Mouse (Mus musculus): Measurements from ENCODE around the gene Polr2f. TPM values are rescaled to one million over a fixed set of nuclear protein-coding genes. Genes with fewer than 3 reads are reported as not detected.

The Polr2f gene
- polyA plus RNA-seq (2012; ENCODE audit: insufficient read depth, insufficient read length, missing spikeins): 173 and 185 TPM in 2 replicates

DNA sequence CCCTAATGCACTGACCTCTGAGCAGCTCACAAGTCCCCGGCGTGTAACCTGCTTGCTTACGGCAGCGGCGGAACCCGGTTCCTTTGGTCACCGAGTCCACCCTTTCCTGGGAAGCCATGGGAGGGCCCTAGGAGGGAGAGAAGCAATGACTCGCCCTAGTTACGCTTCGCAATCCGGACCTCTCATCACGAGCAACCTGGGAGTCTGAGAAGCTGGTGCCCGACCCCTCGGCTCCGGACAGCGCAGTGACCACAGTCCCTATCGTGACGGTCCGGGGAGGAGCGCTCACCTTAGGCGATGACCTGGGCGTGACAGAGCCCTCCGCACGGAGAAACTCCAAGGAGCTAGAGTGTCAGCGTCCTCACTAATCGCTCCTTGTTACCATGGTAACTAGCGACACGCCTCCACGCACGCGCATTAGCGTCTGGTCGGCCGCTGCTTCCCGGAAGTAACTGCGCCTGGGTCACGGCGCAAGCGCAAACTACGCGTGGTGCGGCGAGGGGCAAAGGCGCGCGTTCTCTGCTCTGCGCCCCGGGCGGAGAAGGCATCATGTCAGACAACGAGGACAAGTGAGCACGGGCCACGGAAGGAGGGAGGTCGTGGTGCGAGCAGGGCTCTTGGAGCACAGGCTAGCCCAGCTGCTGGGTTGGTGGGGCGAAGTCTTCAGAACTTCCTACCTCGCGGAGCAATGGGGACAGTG lies at the start of gene Polr2f, which contains the start of gene 1700088E04Rik:
TSS of gene Polr2f (plus strand) at position 144 of the 700 bp plus-strand sequence.
TSS of gene 1700088E04Rik (minus strand) at position 388 of the 700 bp plus-strand sequence.
- Histone ChIP-seq H3K4me3 (ENCODE audit: insufficient read depth, low read depth, low read length) (peak within 1 kb of the TSS; percentile 94), H3K4me1 (ENCODE audit: control insufficient read depth, insufficient read depth, insufficient read length, low read length) (no peaks in the 10 kb centered on the region), H3K27ac (replicated peaks; ENCODE audit: low read depth, low read length) (peak within 1 kb of the TSS; percentile 39; the same call in 1 of the 2 replicates)

DNA sequence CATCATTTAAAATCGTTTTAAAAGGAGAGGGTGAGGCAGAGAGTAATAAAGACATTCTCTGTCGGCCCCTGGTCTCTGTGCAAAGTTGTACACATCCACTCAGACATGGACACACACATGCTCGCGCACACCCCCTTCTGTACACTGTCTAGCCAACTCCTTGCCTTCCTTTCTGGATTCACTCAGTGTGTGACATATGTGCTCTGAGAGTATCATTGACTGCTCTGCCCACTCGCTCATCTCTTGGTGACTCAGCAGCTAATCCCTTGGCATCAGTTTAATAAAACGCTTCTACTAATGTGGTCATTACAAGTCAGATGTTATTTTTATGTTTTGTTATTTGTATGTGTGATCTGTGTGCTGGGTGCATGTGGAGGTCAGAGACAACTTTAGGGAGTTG lies 48.5 kb upstream of the Polr2f start:
- H3K27ac ChIP-seq (replicated peaks; ENCODE audit: low read depth, low read length): no peak overlapping the region
- H3K4me3 ChIP-seq (ENCODE audit: insufficient read depth, low read depth, low read length): no peak overlapping the region
- H3K4me1 ChIP-seq (ENCODE audit: control insufficient read depth, insufficient read depth, insufficient read length, low read length): 0 out of 2 replicates have a peak, but pooled peaks cover under 1% of the 10 kb centered on the region

DNA sequence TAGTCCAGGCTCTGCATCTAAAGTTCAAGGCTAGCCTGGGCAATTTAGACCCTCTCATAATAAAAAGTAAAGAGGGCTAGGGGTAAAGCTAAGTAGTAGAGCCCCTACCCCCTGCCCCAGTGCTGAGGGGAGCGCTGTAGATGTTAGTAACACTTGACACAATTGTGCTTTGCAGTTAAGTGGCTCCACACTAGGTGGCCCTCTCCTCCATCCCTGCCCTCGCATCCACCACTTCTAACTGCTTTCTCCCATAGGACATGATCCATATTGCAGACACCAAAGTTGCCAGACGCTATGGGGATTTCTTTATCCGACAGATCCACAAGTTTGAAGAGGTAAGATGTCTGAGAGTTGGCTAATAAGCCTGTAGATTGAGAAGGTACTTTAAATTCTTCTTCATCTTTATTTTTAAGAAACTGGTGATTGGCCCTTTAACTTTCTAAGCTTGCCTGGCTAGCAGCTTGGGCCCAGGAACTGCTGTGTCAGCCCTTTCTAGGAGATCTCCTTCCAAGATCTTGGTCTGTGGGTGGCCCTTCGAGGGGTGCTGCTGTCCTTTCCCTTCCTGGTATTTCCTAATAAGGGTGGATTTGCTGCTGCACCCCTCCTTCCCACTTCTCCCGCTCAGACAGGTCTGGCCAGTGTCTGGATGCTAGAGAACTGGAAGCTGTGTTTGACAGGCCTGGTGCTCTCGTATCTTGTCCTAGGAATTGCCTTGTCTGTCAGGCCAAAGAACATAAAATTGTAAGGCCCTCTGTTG lies 47.5 kb upstream of the Polr2f start:
- H3K27ac ChIP-seq (replicated peaks; ENCODE audit: low read depth, low read length): no peak overlapping the region
- peaks cover 9% of the 10 kb centered on the region for H3K4me1 ChIP-seq (ENCODE audit: control insufficient read depth, insufficient read depth, insufficient read length, low read length)
- H3K4me3 ChIP-seq (ENCODE audit: insufficient read depth, low read depth, low read length): no peak overlapping the region

DNA sequence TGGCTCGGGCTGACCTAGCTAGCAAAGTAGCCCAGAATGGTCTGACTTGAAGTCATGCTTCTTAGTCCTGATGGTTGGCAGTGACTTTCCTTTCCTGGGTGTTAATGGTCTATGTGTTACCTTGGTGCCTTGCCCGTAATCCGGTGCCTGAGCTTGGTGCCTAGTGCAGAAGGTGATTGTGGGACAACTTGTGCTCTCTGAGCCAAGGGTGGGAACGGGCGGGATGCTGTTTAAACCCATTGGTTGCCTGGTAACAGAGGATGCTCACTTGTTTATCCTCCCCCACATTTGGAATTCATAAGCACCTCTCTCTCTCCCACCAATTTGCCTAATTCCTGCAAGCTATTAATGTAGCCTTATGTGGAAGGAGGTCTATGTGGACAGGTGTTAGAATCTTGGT lies 45.3 kb upstream of the Polr2f start:
- Histone ChIP-seq H3K4me1 (ENCODE audit: control insufficient read depth, insufficient read depth, insufficient read length, low read length) (peaks cover 14% of the 10 kb centered on the region), H3K4me3 (ENCODE audit: insufficient read depth, low read depth, low read length) (no peak overlapping the region), H3K27ac (replicated peaks; ENCODE audit: low read depth, low read length) (no peak overlapping the region)

DNA sequence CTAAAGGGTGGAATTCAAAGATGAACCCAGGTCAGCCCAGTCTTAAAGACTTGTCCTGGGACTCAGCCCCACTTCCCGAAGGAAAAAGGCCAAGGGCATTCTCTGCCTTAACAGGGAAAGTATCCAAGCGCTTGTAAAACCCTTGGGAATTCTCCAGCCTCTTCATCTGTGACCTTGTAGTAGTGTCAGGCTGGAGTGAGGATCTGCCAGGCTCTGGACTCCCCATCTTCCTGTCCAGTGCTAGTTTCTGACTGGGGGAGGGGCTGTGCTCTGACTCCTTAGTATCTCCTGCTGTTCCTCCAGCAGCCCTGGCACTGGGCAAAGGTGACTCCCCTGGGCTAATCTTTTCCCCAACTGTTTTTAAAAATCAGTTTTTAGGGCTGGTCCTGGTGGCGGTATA lies 44.3 kb upstream of the Polr2f start:
- peak overlapping the region; percentile 55; the same call in 1 of the 2 replicates for H3K27ac ChIP-seq (replicated peaks; ENCODE audit: low read depth, low read length)

DNA sequence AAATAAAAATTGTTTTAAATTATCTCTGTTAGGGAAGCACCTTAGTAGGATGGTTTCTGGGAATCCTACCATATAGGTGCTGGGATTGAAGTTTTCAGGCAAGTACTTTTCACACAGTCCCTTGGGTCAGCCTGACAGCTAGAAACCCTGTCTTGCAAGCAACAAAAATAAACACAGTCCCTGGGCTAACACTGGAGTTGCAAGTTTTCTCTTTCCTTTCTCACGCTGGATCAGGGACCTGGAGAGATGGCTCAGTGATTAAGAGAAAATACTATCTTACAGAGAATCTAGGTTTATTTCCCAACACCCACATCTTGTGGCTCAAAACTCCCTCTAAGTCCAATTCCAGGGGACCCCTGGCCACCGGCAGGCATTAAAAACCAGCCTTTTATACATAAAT lies 43.7 kb upstream of the Polr2f start:
- Histone ChIP-seq H3K4me1 (ENCODE audit: control insufficient read depth, insufficient read depth, insufficient read length, low read length) (peaks cover 14% of the 10 kb centered on the region), H3K27ac (replicated peaks; ENCODE audit: low read depth, low read length) (peak overlapping the region; percentile 88), H3K4me3 (ENCODE audit: insufficient read depth, low read depth, low read length) (no peak overlapping the region)

More for the DNA sequence above, 44.3 kb upstream of the Polr2f start:
- peaks cover 14% of the 10 kb centered on the region for H3K4me1 ChIP-seq (ENCODE audit: control insufficient read depth, insufficient read depth, insufficient read length, low read length)
- no peak overlapping the region for H3K4me3 ChIP-seq (ENCODE audit: insufficient read depth, low read depth, low read length)

DNA sequence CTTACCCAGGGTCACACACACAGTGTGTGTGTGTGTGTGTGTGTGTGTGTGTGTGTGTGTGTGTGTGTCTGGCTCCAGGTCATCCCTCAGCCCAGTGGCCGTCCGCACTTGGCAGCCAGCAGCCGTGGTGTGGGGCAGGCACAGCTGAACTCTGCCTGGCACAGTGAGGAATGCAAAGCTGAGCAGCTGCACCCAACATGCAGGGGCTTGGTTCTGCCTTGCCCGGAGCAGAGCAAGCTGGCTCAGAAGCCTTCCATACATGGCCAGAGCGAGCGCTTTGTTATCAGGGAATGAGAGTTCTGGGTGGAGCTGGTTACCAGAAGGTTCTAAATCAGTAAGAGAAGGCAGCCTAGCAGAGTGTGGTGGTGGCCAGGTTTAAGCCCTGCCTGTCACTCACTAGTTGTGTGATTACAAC lies 43.2 kb upstream of the Polr2f start:
- peaks cover 14% of the 10 kb centered on the region for H3K4me1 ChIP-seq (ENCODE audit: control insufficient read depth, insufficient read depth, insufficient read length, low read length)
- H3K27ac ChIP-seq (replicated peaks; ENCODE audit: low read depth, low read length): peak overlapping the region; percentile 88
- H3K4me3 ChIP-seq (ENCODE audit: insufficient read depth, low read depth, low read length): no peak overlapping the region

DNA sequence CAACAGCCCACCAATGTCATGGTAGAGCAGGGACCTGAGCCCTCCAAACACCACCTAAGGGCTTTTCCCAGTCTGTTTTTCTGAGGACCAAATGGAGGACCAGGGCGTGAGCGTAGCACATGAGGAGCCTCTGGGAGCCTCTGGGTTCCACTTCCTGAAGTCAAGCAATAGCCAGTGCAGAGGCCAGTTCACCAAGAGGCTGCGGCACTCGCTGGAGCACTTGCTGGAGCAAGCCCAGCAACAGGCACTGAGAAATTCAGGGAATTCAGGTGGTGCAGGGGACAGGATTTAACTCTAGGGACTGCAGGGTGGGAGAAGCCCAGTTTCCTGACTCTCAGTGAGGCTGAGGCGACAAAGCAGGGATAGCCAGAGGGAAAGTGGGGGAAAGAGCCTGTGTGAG lies 42.6 kb upstream of the Polr2f start:
- Histone ChIP-seq H3K27ac (replicated peaks; ENCODE audit: low read depth, low read length) (peak overlapping the region; percentile 88), H3K4me3 (ENCODE audit: insufficient read depth, low read depth, low read length) (no peak overlapping the region), H3K4me1 (ENCODE audit: control insufficient read depth, insufficient read depth, insufficient read length, low read length) (peaks cover 14% of the 10 kb centered on the region)

DNA sequence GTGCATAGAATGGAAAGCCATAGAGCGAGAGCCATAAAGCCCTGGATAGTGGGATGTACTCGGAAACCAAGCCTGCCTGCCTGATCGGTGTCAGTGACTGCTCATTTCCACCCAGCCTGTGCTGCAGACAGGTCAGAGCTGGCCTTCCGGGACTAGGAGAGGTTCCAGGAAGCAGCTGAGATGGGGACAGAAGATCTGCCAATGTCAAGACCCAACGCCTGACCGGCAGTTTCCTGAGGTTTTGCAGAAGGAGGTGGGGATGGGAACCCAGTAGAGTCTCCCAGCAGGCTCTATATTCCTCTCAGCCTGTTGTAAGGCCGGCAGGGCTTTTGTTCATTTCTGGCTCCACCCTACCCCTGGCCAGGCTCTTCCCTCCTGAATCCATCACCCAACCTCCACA lies 41.9 kb upstream of the Polr2f start:
- Histone ChIP-seq H3K27ac (replicated peaks; ENCODE audit: low read depth, low read length) (peak overlapping the region; percentile 88), H3K4me1 (ENCODE audit: control insufficient read depth, insufficient read depth, insufficient read length, low read length) (peaks cover 14% of the 10 kb centered on the region), H3K4me3 (ENCODE audit: insufficient read depth, low read depth, low read length) (no peak overlapping the region)

DNA sequence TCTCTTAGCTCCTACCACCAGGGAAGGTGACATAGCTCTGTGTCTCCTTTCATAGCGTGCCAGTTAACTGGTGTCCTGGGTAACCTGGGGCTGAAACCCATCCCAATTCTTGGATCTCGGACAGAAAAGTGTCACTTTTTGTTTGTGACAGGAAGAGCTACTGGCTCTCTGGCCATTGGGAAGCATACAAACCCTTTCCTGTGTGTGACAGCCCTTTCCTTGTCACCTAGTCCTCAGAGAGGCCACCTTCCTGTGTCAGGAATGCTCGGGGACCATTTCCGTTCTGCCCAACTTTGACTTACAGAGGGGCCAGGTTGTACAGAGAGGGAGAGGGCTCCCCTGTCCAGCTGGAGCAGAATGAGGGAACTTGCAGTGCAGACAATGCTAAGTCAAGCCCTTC lies 41.4 kb upstream of the Polr2f start:
- peak overlapping the region; percentile 88 for H3K27ac ChIP-seq (replicated peaks; ENCODE audit: low read depth, low read length)
- H3K4me3 ChIP-seq (ENCODE audit: insufficient read depth, low read depth, low read length): 0 out of 2 replicates have a peak overlapping the region, but pooled peaks have one; percentile 4
- peaks cover 14% of the 10 kb centered on the region for H3K4me1 ChIP-seq (ENCODE audit: control insufficient read depth, insufficient read depth, insufficient read length, low read length)

DNA sequence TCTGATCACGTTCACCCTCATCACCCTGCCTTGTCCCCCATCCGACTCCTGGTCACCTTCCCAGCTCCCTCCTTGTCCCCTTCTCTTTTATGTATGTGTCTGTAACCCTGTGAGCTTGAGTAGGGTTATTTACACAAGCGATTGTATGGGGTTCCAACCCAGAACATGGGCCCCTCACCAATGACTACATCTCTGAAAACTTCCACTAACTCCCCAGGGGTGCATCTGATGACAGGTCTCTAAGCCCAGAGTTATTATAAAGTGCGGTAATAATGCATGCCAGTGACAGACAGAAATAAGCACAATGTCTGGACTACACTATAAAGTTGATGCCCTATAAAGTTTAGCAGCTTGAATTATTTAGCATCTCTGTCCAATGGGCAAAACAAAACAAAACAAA lies 40.4 kb upstream of the Polr2f start:
- Histone ChIP-seq H3K4me3 (ENCODE audit: insufficient read depth, low read depth, low read length) (no peak overlapping the region), H3K4me1 (ENCODE audit: control insufficient read depth, insufficient read depth, insufficient read length, low read length) (peaks cover 14% of the 10 kb centered on the region), H3K27ac (replicated peaks; ENCODE audit: low read depth, low read length) (no peak overlapping the region)

DNA sequence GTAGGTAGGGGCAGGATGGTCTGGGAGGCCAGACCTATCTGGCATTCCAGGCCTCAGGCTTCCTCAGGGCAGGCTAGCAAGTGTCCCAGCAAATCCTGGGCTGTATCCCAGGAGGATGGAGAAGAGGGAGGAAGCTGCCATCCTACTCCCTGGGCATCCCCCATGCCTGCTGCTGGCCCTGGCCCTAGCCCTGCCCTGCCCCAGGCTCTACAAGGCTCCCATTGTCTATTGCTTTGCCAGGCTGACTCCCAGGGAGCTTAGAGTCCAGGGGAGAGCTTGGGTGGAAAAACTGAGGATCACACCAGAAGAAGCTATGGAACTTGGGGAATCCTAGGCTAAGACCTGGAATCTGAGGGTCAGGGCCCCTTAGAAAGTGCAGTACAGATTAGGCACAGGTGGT lies 39.3 kb upstream of the Polr2f start:
- H3K27ac ChIP-seq (replicated peaks; ENCODE audit: low read depth, low read length): no peak overlapping the region
- H3K4me1 ChIP-seq (ENCODE audit: control insufficient read depth, insufficient read depth, insufficient read length, low read length): peaks cover 14% of the 10 kb centered on the region

DNA sequence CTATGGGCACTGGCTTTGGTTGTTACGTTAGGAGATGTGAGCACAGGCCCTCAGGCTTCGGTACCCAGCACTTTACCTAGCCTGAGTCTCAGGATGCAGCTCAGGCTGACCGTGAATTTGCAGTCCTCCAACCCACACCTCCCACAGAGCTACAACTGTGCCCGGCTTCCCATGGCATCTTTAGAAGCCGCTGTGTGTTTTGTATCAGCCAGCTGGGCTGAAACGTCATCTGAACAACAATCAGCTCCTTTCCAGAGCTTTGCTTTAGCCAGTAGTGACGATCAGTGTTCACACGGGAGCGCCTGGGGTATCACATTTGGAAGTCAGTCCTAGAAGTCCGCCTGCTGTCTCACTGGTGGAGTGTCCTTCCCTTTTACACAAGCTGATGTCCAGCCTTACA lies 37.5 kb upstream of the Polr2f start:
- peaks cover 5% of the 10 kb centered on the region; the same call in 1 of the 2 replicates for H3K4me1 ChIP-seq (ENCODE audit: control insufficient read depth, insufficient read depth, insufficient read length, low read length)
- H3K27ac ChIP-seq (replicated peaks; ENCODE audit: low read depth, low read length): no peak overlapping the region
- H3K4me3 ChIP-seq (ENCODE audit: insufficient read depth, low read depth, low read length): no peak overlapping the region

More for the DNA sequence above, 39.3 kb upstream of the Polr2f start:
- no peak overlapping the region for H3K4me3 ChIP-seq (ENCODE audit: insufficient read depth, low read depth, low read length)

DNA sequence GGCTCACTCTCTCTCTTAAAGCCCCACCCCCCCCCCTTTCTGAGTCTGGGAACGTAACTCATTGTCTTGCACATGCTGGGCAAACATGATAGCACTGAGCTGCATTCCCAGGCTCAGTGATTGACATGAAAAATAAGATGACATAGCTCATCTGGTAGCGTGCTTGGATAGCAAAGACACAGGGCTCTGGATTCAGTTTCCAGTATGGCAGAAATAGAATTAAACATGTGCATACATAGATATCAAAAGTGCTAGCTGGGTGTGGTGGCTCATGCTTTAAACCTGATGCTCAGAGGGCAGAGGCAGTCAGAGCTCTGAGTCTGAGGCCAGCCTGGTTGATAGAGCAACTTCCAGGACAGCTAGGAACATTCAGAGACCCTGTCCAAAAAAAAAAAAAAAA lies 35.0 kb upstream of the Polr2f start:
- Histone ChIP-seq H3K4me3 (ENCODE audit: insufficient read depth, low read depth, low read length) (no peak overlapping the region), H3K27ac (replicated peaks; ENCODE audit: low read depth, low read length) (no peak overlapping the region), H3K4me1 (ENCODE audit: control insufficient read depth, insufficient read depth, insufficient read length, low read length) (peaks cover 4% of the 10 kb centered on the region; the same call in 1 of the 2 replicates)

DNA sequence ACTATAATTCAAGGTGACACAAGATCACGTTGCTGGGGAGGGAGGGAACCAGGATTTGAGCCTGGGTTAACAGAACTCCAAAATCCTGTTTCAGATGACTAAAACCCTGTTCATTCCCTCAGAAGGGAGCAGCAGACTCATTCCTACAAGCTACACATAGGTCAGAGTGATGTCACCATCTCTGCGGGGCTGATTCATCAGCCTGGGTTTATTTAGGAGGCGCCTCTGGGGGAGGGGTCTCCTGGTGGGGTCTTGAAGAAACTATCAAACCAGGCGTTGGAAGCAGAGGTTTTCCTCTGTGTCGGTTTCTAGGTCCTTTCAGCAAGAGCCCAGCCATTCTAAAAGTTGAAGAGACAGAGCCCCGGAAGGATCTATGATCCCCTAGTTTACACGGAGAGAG lies 32.8 kb upstream of the Polr2f start:
- Histone ChIP-seq H3K4me3 (ENCODE audit: insufficient read depth, low read depth, low read length) (peak overlapping the region; percentile 76), H3K27ac (replicated peaks; ENCODE audit: low read depth, low read length) (peak overlapping the region; percentile 32), H3K4me1 (ENCODE audit: control insufficient read depth, insufficient read depth, insufficient read length, low read length) (peaks cover 8% of the 10 kb centered on the region; the same call in 1 of the 2 replicates)

Measured in brown adipose tissue, adult 24 weeks (tissue).